Mouse (Mus musculus) testis, adult 2 months (tissue): ENCODE data around the gene Ccdc194. TPM values are rescaled to one million over a fixed set of nuclear protein-coding genes. Genes with fewer than 3 reads are reported as not detected.
A peak's percentile ranks its signal among the peaks of the same experiment; 100 is the strongest.

Experiments
- H3K27ac ChIP-seq: fragments of 200-500 bp; 2 replicates; pipeline ENCODE4 v1.5.1; 2012; ENCODE audit warnings: low read depth, low read length; ENCODE audit not compliant: control insufficient read depth, insufficient read depth
- H3K27me3 ChIP-seq: fragments of 200-500 bp; 2 replicates; pipeline ENCODE4 v1.6.1; 2012; ENCODE audit warnings: mild to moderate bottlenecking, low read length, moderate library complexity; ENCODE audit not compliant: control insufficient read depth, insufficient read depth
- H3K36me3 ChIP-seq: fragments of 200-500 bp; 2 replicates; pipeline ENCODE4 v1.6.1; 2012; ENCODE audit warnings: mild to moderate bottlenecking, low read length; ENCODE audit not compliant: control insufficient read depth, insufficient read depth
- H3K4me1 ChIP-seq: fragments of 200-500 bp; 2 replicates; pipeline ENCODE4 v1.6.1; 2012; ENCODE audit warnings: low read length; ENCODE audit not compliant: control insufficient read depth, insufficient read depth
- H3K4me3 ChIP-seq: fragments of 200-500 bp; 2 replicates; pipeline ENCODE4 v1.5.1; 2012; ENCODE audit warnings: low read depth, mild to moderate bottlenecking, low read length, moderate library complexity, mixed read lengths; ENCODE audit not compliant: control insufficient read depth
- CTCF ChIP-seq: fragments of 200-500 bp; IDR thresholded peaks from 2 replicates; pipeline ENCODE4 v1.5.1; 2012; ENCODE audit warnings: low read depth, mild to moderate bottlenecking, inconsistent platforms, low read length, moderate library complexity; ENCODE audit not compliant: control insufficient read depth, insufficient read depth, insufficient replicate concordance
- POLR2A ChIP-seq: fragments of 200-500 bp; IDR thresholded peaks from 2 replicates; pipeline ENCODE4 v1.6.1; 2012; ENCODE audit warnings: low read depth, mild to moderate bottlenecking, inconsistent platforms, low read length, moderate library complexity; ENCODE audit not compliant: control insufficient read depth
- polyA plus RNA-seq: library from polyadenylated mRNA; depleted of rRNA; stranded (reverse); fragments of >200 nt; gene quantifications from 2 replicates; pipeline ENCODE4 v1.2.3, GENCODE M21; 2012; rRNA removed

Gene Ccdc194
- polyA plus RNA-seq: 0.05 TPM in 1 of 2 replicates, not detected in the other

DNA sequence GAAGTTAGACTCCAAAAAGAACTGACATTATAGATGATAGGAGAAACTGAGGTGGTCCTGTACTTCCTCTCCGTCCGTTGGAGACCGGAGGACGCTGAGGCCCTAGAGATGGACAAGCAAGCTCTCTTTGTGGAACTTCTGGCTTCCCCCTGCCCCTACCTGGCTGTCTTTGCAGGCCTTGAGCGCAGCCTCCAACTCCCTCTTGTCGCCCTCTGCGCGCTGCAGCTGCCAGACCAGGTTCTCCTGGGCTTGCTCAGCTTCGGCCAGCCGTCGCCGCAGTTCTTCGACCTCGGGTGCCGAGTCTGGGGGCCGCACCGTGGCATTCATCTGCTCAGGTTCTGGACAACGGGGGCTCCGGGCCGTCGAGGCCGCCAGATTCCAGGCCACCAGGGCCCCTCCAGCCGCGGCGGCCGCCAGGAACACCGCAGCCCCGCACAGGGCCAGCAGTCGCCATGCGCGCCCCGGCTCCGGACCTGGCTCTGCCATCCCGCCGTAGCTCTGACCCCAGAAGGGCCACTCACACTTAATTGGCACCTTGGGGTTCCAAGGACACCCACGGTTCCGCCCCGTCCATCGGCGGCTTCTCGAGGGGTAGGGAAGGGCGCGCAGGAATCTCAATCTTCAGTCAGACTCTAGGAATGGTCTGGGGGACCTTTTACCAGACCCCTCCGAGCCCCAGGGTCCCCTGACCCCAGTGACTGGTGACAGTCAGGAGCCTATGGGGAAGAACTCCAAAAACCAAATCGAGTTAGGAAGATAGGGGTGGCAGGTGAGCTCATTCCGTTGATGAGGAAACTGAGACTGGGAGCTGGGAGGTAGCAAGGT, at the start of gene Ccdc194:
Ccdc194 (minus strand) TSS at position 486 of the 825 bp plus-strand sequence.
- H3K4me3 ChIP-seq: no peak within 1 kb of the TSS
- H3K27me3 ChIP-seq: no peaks in the 10 kb centered on the region
- H3K27ac ChIP-seq: no peak within 1 kb of the TSS
- no peak for TF ChIP-seq CTCF
- TF ChIP-seq POLR2A: no peak
- no peaks in the 10 kb centered on the region for H3K36me3 ChIP-seq
- H3K4me1 ChIP-seq: peaks cover 3% of the 10 kb centered on the region

GRCm38 (mm10) chr8:71575020-71575419, 49.5 kb upstream of the Ccdc194 start:
- Histone ChIP-seq H3K4me1 (peaks cover 17% of the 10 kb centered on the region), H3K27me3 (no peaks in the 10 kb centered on the region), H3K27ac (no peak overlapping the region), H3K4me3 (no peak overlapping the region), H3K36me3 (no peaks in the 10 kb centered on the region)
- no peak for TF ChIP-seq CTCF
- no peak for TF ChIP-seq POLR2A

DNA sequence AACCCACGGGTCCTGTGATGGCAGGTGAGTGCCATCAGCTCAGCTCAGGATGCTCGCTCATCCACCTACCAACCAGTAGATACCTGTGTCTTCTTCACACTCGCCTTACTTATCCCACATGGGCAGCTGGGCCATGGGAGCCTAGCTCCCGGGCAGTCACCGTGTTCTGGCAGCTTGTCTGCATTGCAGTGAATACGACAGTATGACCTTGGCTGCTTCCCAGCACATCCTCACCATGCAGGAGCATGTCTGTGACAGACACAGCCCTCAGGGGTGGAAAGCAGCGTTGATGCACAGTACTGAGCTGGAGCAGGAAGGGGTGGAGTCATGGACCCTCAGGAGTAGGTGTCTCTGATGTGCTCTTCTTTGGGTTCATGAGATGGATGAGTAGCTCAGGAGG, 48.9 kb upstream of the Ccdc194 start:
- TF ChIP-seq CTCF (no peak), POLR2A (no peak)
- Histone ChIP-seq H3K4me1 (peaks cover 16% of the 10 kb centered on the region), H3K36me3 (no peaks in the 10 kb centered on the region), H3K4me3 (no peak overlapping the region), H3K27me3 (no peaks in the 10 kb centered on the region), H3K27ac (no peak overlapping the region)

- Histone ChIP-seq H3K4me1 (peaks cover 27% of the 10 kb centered on the region), H3K27me3 (no peaks in the 10 kb centered on the region), H3K36me3 (no peaks in the 10 kb centered on the region), H3K27ac (no peak overlapping the region), H3K4me3 (no peak overlapping the region)
- no peak for TF ChIP-seq CTCF
- TF ChIP-seq POLR2A: no peak
Measured at GRCm38 (mm10) chr8:71572847-71573633, 47.5 kb upstream of the Ccdc194 start.

DNA sequence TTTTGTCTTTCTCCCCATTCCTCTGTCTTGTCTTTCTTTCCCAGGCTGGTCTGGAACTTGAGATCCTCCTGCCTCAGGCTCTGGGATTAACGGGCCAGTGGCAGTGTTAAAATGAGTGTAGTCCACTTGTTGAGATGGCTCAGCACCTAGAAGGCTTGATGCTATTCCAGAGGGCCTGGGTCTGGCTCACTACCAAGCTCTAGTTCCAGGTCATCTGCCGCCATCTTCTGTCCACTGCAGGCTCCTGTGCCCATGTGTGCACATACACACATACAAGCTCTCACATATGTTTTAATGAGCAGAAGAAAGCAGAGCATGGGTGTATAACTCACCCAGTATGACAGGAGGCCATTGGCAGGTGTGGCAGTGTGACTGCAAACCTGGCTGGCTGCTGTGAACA, 46.6 kb upstream of the Ccdc194 start:
- peaks cover 27% of the 10 kb centered on the region for H3K4me1 ChIP-seq
- no peaks in the 10 kb centered on the region for H3K36me3 ChIP-seq
- peak overlapping the region; percentile 21; the same call in 1 of the 2 replicates for H3K4me3 ChIP-seq
- no peak overlapping the region for H3K27ac ChIP-seq
- no peak for TF ChIP-seq POLR2A
- TF ChIP-seq CTCF: no peak
- no peaks in the 10 kb centered on the region for H3K27me3 ChIP-seq

DNA sequence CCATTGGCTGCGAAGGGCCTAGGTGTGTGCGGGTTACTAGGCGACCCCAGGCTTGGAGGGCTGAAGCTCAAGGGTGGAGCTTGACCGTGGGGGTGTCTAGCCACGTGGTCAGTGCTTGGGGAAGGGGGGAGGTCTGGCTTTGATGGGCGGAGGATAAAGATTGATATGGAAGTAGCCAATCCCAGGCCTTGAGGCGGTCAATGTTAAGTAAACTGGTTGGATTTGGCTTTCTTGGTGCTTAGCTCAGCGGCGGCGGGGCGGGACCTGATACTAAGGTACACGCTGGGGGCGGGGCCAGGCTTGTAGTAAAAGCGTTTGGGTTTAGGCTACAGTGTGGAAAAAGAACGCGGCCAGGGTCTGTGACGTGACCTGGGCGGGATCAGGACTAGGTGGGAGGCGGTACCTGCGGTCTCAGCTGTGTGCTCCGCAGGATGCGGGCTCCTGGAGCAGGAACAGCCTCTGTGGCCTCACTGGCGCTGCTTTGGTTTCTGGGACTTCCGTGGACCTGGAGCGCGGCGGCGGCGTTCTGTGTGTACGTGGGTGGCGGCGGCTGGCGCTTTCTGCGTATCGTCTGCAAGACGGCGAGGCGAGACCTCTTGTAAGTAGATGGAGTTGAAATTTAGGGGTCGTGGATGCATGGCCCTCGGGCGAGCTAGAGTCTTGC, 44.9 kb upstream of the Ccdc194 start:
- peak overlapping the region; percentile 94 for H3K27ac ChIP-seq
- peak overlapping the region; percentile 98 for H3K4me3 ChIP-seq
- H3K36me3 ChIP-seq: no peaks in the 10 kb centered on the region
- H3K27me3 ChIP-seq: no peaks in the 10 kb centered on the region
- TF ChIP-seq CTCF: no peak
- peak; percentile 36; the same call in 1 of the 2 replicates for TF ChIP-seq POLR2A
- peaks cover 27% of the 10 kb centered on the region for H3K4me1 ChIP-seq
